Mouse (Mus musculus) bone marrow macrophage, adult 2 months (primary cell): ENCODE measurements at regions not wholly inside any gene's neighbourhood (a gene's known extent, or its start where the extent isn't known, plus 50 kb on each side); places are given as distances from the start of the nearest gene placed in this dataset.

Experiments used
- H3K27ac ChIP-seq: 2 replicates; pipeline ENCODE4 v1.5.1; 2012; ENCODE audit warnings: low read depth, low read length; ENCODE audit not compliant: insufficient read depth
- H3K4me1 ChIP-seq: 2 replicates; pipeline ENCODE4 v1.6.1; 2012; ENCODE audit warnings: low read length; ENCODE audit not compliant: control insufficient read depth, insufficient read depth
- H3K4me3 ChIP-seq: 2 replicates; pipeline ENCODE4 v1.5.1; 2012; ENCODE audit warnings: mild to moderate bottlenecking, low read length, moderate library complexity; ENCODE audit not compliant: insufficient read depth
- CTCF ChIP-seq: IDR thresholded peaks from 2 replicates; pipeline ENCODE4 v1.5.1; 2012; ENCODE audit warnings: low read depth, mild to moderate bottlenecking, low read length, moderate library complexity
- POLR2A ChIP-seq: IDR thresholded peaks from 2 replicates; pipeline ENCODE4 v1.6.1; 2012; ENCODE audit warnings: mild to moderate bottlenecking, low read depth, low read length, borderline replicate concordance

DNA sequence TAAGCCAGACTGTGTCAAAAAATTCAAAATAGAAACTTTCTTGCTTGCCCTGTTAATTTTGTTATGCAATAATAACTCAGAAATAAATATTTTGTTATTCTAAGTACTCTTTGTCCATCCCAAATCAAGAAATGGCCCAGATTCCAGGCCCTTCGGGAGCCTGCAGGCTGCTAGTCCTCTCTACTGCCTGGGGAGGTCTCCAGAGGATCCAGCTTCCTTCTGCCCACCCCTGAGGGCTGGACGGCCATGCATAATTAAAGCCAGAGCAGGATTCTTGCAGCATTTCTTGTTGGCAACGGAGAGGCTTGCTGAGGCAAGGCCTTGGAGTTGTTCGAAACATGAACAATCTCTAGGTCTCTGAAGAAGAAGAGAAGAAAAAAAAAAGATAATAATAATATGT is 213.3 kb upstream of the Zmiz1 start:
- no peak for TF ChIP-seq CTCF
- TF ChIP-seq POLR2A, result no peak
- Histone ChIP-seq H3K4me1 (no peaks in the 10 kb centered on the region), H3K27ac (no peak overlapping the region), H3K4me3 (no peak overlapping the region)

DNA sequence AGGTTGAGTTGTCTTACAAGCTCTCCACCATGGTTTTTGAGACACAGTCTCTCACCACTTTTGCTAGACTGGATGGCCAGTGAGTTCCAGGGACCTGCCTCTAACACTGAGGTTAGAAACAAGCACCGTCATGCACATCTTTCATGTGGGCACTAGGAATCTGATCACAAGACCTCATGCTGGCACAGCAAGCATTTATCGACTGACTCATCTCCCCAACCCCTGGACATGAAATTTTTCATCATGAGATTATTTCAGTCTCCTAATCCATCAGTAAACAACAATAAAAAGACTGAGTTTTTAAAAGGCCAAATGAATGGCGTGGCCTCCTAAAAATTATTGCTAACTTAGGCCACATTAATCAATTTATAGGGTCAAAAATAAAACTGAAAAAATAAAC is 210.0 kb upstream of the Zmiz1 start:
- Histone ChIP-seq H3K27ac (no peak overlapping the region), H3K4me1 (no peaks in the 10 kb centered on the region), H3K4me3 (no peak overlapping the region)
- TF ChIP-seq POLR2A, result no peak
- no peak for TF ChIP-seq CTCF

DNA sequence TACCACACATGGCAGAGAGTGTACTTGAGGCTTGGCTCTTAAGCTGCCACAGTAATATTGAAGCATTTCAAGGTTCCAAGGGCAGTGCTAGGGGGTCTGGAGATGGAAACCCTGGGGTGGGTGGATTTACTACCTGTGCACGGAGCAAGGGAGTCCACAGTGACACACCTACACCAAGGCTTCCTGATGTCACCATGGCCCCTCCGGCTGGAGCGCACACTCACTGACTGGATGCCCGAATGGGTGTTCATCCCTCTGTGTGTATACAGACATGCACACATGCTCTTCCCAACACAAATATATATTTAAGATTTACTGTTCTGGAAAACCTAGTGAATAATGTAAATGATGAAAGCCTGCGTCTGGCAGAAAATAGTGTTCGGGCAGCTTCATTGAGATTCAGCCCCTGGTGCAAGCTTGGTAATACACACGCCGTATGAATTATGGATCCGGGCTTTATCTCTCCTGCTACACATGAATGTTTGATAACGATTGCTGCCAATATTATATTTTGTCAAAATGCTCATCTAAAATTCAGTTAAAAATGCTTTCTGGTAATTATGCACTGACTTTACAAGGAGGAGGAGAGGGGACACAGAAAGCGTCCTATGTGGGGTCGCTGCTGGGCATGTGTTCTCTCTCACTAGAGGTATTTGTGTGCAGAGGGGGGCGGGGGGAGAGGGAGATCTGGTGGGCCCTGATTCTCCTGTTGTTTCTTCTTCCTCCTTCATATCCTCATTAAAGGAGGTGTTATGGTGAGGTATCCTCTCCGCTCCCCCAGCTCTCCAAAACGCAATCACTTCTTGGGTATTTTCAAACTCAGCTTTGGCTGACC is 205.8 kb upstream of the Zmiz1 start:
- no peak overlapping the region for H3K4me3 ChIP-seq
- TF ChIP-seq CTCF (no peak), POLR2A (no peak)
- H3K27ac ChIP-seq, result no peak overlapping the region
- no peaks in the 10 kb centered on the region for H3K4me1 ChIP-seq

DNA sequence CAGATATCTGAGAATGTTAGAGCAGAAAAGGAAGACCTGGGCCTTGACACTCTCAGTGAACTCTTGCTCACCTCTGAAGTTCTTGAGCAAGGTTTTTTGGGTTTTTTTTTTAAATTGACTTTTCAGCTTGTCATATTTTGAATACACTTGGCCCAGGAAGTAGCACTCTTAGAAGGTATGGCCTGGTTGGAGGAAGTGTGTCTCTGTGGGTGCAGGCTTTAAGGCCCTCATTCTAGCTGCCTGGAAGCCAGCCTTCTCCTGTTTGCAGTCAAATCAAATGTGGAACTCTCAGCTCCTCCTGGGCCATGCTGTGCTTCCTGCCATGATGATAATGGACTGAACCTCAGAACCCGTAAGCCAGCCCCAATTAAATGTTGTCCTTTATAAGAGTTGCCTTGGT is 195.9 kb upstream of the Zmiz1 start:
- no peak overlapping the region for H3K4me3 ChIP-seq
- TF ChIP-seq POLR2A (no peak), CTCF (no peak)
- no peak overlapping the region for H3K27ac ChIP-seq
- H3K4me1 ChIP-seq, result no peaks in the 10 kb centered on the region

DNA sequence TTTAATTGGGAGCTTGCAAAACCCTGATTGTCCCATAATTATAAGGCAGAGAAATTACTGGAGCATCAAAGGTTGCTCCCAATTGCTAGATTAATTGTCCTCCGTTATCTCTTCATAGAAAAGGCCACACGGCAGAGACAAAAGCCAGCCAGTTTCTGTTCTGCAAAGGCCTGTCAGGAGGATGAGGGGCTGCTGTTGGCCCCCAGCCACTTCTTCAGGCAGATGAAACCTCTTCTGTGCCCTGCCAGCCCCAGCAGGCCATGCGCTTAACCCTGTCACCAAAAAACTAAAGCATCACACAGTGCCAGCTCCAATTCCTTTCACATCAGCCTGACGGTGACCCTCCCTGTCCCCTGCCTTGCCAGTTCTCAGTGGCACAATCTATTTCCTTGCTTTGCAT is 192.1 kb upstream of the Zmiz1 start:
- TF ChIP-seq POLR2A (no peak), CTCF (no peak)
- no peak overlapping the region for H3K27ac ChIP-seq
- no peak overlapping the region for H3K4me3 ChIP-seq
- H3K4me1 ChIP-seq, result no peaks in the 10 kb centered on the region

DNA sequence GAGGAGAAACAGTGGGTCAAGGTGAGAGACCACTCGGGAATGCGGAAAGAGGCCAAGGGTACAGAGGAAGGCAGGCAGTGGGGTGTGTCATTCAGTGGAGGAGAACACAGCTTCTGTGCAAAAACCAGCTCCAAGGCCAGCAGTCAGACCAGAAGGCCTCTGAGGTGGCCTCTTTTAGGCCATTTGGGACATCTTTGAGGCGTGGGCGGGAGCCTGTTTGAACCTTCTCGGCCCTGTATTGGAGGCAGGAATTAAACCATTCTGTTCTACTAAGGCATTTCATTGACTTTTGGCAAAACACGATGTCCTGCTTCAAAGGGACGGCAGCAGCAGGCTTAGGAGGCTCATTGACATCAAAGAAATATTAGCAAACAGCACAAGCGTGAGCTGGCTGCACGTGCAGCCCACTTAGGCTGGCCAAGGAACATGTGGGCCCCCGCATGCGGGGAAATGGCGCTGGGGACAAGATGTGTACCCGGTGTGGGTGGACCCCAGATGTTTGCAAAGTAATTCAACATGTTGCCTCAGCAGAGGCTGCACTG is 190.8 kb upstream of the Zmiz1 start:
- Histone ChIP-seq H3K27ac (no peak overlapping the region), H3K4me3 (no peak overlapping the region), H3K4me1 (peaks cover 6% of the 10 kb centered on the region; the same call in 1 of the 2 replicates)
- no peak for TF ChIP-seq POLR2A
- TF ChIP-seq CTCF, result no peak

DNA sequence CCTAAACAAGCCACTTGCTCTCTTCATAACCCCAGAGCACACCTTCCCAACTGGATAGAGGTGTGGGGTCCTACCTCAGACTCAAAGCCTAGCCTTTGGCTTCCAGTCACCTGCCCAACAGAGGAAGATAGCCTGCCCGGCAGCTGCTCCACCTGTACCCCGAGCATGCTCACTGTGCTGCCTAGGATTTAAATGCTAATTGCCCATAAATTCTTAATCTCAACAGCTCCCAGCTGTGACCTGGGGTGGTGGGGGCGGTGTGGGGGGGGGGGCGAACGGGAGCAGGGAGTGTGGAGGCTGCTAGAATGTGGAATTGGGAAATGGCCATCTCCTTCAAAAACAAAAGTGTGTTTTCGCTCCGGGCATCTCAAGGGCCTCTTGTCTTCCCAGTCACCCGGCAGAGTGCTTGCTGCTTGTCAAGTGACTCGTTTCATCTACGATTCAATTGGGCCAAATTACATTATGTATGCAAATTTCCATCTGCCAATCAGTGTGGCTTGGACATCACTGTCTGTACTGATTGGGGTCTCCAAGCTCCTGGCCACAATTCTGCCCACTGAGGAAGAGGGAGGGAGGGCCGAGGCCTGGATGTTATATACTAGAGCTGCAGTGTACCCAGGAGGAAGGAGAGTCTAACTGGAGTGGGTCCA is 188.6 kb upstream of the Zmiz1 start:
- TF ChIP-seq CTCF (no peak), POLR2A (no peak)
- no peak overlapping the region for H3K4me3 ChIP-seq
- peaks cover 6% of the 10 kb centered on the region; the same call in 1 of the 2 replicates for H3K4me1 ChIP-seq
- H3K27ac ChIP-seq, result no peak overlapping the region

DNA sequence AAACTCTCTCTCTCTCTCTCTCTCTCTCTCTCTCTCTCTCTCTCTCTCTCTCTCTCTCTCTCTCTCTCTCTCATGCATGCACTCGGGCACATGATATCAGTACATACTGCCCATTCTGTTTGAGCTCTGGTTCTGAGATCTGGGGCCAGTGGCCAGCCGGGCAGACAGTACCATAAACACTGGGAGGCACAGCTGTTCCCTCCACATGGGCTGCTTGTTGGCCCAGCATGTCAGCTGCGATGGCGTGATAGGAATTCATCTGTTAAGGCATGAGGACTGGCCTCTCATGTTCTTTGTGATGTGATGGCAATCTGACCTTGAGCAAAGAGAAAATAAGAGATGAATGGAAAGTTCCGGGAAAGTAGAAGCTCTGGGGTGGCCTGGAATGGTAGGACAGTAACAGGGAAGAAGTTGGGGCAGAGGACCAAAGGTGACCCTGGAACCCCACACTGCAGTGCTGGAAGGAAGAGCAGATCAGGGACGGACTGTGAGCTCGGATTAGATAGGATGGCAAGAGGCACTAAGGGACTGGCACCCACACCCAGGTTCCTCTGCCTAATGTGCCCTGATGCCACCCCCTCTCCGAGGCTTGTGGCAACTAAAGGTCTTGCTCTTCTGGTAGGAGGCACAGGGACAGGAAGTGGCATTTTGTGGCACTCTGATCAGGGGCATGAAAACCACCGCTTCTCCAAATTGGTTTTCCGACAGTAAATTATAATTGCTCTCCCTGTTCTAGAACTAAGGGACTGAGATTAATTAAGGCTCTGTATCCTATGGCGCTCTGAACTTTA is 186.4 kb upstream of the Zmiz1 start:
- peaks cover 6% of the 10 kb centered on the region; the same call in 1 of the 2 replicates for H3K4me1 ChIP-seq
- H3K4me3 ChIP-seq, result no peak overlapping the region
- no peak overlapping the region for H3K27ac ChIP-seq
- TF ChIP-seq POLR2A (no peak), CTCF (no peak)

DNA sequence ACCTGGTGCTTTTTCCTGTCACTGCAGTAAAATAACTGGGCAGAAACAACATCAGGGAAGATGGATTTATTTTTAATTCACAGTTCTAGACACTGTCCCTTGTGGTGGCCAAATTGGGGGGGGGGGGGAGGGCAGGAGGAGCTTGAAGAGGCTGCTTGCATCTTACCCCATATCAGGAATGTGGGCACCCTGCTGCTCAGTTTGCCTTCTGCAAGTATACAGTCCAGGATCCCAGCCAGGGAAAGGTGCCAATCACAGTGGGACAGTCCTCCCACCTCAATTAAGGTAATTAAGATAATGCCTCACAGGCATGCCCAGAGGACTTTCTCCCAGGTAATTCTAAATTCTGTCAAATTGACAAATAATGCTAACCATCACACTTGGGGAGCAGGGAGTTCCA is 179.2 kb upstream of the Zmiz1 start:
- H3K4me3 ChIP-seq, result no peak overlapping the region
- no peak for TF ChIP-seq CTCF
- no peak for TF ChIP-seq POLR2A
- no peak overlapping the region for H3K27ac ChIP-seq
- no peaks in the 10 kb centered on the region for H3K4me1 ChIP-seq
